Mouse (Mus musculus) gastrocnemius, postnatal 14 days (tissue): ENCODE results near the gene Tll1. TPM values are rescaled to one million over a fixed set of nuclear protein-coding genes. Genes with fewer than 3 reads are reported as not detected.
"Not testable (repeated sequence)": the region's sequence is repeated elsewhere in the genome, so short reads cannot be mapped to it uniquely, and the experiment has no call there.

Experiments
- DNase-seq: peaks from one replicate; pipeline ENCODE4 v3.0.0; 2021; ENCODE audit warnings: mixed read lengths
- intact Hi-C: fragments of 180-260 bp; cut with DNase I; formaldehyde crosslinking; loops from one replicate; pipeline ENCODE4 v1.15.1; 2025; ENCODE audit warnings: low total_unique reads
- total RNA-seq, 2 experiments: library from RNA; stranded (reverse); gene quantifications; 2 replicates each; pipeline ENCODE4 v1.2.3; 2021

The Tll1 gene
- total RNA-seq, 2 experiments from 2014 or later = 2.0 to 2.9 TPM

GRCm38 (mm10) chr8:64136593-64136992, 69.5 kb downstream of the Tll1 start:
- intact Hi-C loops = no loop called here
- DNase-seq = no peak

DNA sequence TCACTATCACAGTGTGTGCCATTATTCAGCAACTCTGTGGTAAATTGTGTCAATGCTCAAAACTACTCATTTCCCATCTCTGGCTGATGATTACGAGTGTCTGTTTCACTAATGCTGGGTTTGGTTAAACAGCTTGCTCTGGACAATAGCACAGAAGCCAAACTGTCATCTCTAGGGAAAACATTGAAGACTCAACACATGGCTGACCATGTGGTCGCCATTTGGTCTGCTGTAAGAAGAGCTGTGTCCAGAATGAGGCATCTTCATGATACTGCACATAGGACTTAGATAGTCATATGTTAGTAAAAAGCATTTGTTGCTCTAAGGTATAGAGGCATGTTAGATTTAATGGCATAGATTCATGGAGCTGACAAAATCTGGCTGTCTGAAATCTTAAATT, 98.9 kb downstream of the Tll1 start:
- intact Hi-C loops = no loop called here
- no peak for DNase-seq

DNA sequence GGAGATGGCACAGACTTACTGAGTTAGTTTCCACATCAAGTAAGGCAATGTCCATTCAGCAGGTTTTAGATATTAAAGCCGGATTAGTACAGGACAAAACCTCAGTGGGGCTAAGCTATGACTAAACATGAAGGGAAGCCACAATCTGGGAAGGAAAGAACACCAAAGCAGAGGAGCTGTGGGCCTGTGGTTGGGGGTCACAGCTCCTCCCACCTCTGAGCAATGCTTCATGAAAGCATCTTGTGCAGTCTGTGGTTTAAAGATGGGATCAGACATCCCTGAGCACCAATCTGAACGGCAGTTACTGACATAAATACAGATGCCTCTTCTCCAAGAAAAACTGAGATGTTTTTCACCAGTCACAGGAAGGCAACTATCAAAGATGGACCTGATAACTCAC, 132.7 kb downstream of the Tll1 start:
- no peak for DNase-seq
- intact Hi-C loops = no loop called here

DNA sequence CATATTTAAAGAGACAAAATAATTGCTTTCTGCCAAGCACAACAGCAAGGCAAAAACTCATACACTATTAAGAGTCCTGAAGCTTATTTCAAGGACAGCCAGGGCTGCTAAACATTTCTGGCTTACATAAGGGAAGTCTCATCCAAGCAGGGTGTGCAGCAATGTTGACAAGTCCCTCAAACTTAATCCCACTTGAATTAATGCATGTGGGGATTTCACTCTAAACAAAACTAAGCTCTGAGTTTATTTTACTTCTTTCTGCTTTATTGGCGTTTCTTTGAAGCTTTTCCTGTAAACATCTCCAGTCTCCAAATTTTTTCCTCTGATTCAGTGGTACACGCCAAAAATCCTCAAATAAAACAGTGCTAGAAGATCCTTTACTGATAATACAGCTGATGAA, 146.2 kb downstream of the Tll1 start:
- no peak for DNase-seq
- intact Hi-C loops = no loop called here

- no peak for DNase-seq
- intact Hi-C loops = no loop called here
These were observed 148.5 kb downstream of the Tll1 start for GRCm38 (mm10) chr8:64057571-64057970.

- no peak for DNase-seq
- intact Hi-C loops = no loop called here
These were observed 157.5 kb downstream of the Tll1 start for GRCm38 (mm10) chr8:64048556-64048955.

- DNase-seq = no peak
- intact Hi-C loops = no loop called here
These were observed 158.0 kb downstream of the Tll1 start for GRCm38 (mm10) chr8:64047963-64048505.

DNA sequence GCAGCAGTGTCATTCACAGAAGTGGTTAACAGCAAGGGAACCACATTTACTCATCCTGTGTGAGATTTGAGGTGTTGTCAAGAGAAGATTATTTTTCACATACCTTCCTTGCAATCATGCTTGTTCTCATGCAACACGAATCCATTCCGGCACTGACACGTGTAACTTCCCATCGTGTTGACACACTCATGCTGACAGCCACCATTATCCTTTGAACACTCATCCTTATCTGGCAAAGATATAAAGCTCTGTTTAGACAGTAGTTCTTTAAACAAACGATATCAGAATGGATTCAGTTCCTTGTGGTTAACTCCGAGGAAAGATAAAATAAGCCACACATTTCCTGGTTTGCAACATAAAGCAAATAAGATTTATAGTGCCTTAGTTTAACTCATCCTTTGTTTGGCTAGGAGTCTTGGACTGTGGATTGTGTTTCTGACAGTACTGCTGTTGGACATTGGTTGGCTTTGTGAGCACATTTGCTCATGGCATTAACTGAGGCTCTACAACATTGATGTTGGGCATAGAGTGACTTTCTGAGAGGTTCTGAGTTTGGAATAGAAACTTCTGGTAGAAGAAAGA, 164.7 kb downstream of the Tll1 start:
- intact Hi-C loops = no loop called here
- no peak for DNase-seq

DNA sequence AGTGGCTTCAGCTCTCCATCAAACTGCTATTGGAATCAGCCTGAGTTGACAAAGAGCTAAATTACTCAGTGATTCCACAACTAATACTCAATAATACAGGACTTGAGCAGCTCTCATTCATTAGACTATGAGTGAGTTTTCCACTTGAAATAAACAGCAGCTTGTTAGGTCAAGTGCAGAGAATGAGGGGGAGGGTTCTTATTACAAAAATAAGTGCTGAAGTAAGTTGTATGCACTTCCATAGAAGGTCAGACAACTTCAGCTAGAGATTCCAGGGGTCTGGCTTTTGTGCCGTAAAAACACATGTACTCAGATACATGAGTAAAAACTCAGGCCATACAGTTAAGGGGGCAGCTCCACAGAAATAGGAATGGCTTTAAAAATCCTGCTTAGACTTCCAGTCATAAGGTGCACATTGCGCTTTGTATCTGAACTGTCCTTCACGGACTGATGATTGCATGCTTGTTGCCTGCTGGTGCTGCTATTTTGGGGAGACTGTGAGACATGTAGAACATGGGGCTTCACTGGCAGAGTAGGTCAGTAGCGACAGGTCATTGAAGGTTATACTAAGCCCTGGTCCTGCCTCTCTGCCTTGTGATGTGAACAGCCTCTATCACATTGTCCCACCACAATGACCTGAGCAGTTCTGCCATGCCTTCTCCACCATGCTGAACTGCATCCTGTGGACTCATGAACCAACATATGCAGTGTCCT, 175.2 kb downstream of the Tll1 start:
- DNase-seq = no peak
- intact Hi-C loops = no loop called here

- DNase-seq = no peak
- intact Hi-C loops = no loop called here
These were observed 176.0 kb downstream of the Tll1 start for GRCm38 (mm10) chr8:64030081-64030480.

GRCm38 (mm10) chr8:64029525-64029924, 176.5 kb downstream of the Tll1 start:
- intact Hi-C loops = no loop called here
- no peak for DNase-seq

DNA sequence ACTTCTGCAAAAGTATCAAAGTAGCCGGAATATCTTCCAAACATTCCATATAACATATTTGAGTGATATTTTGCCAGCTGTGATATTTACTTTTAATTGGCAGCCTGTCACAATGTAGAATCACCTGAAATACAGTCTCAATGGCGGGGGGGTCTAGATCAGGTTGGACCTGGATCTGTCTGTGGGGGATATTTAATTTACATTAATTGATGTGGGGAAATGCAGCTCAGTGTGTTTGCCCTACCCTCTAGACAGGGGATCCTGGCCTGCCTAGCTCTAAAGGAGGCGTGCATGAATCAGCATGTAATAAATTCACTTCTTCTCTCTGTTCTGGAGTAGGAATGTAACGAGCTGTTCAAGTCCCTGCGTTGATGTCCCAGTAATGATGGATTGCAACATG, 181.7 kb downstream of the Tll1 start:
- DNase-seq = no peak
- intact Hi-C loops = loop anchor here (5.0 kb wide), 1 partner anchor 523 kb away; no protein-coding TSS in a partner anchor

GRCm38 (mm10) chr8:64023579-64023978, 182.5 kb downstream of the Tll1 start:
- DNase-seq = no peak
- intact Hi-C loops = loop anchor here (5.0 kb wide), 1 partner anchor 524 kb away; no protein-coding TSS in a partner anchor

DNA sequence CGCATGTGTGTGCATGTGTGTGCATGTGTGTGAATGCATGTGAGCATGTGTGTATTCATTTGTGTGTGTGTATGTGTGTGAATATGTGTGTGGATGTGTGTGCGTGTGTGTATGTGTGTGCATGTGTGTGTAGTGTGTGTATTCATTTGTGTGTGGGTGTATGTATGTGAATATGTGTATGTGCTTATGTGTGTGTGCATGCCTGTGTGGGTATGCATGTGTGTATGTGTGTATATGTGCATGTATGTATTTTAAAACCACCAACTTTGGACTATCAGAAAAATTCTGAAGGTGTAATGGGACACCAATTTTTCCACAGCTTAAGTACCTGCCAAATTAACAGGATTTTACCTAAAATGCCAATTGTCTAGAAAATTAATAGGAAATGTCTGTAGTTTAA, 183.0 kb downstream of the Tll1 start:
- DNase-seq = no peak
- intact Hi-C loops = loop anchor here (5.0 kb wide), 1 partner anchor 524 kb away; no protein-coding TSS in a partner anchor

DNA sequence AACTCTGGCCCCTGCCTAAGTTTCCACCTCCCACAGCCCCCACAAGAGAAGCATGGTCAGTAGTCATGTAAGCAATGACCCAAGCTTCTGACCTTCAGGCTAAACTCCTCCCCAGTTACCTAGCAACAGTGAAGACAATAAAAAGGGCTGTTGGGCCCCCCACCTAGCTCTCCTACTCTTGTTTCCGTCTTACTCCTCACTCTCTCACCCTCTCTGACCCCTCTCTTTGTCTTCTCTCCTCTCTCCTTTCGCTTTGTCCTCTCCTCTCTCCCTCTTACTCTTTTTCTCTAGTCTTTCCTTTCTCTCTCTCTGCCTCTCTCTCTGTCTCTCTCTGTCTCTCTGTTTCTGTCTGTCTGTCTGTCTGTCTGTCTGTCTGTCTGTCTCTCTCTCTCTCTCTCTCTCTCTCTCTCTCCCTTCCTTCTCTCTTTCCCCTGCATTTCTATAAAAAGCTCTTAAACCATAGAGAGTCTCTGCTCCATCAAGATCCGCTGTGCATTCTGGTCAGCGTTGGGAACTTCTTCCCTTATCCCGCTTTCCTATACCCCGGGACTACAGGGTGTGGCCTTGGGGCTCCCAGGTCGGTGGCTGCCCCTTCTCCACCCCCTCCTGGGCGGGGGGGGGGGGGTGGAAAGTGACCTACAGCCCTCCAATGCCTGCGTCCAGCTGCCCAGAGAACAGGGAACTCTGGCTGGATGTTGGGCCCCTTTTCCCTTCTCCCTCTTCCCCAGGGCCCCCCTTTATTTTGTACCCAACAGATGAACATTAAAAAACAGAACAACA, 235.3 kb downstream of the Tll1 start:
- DNase-seq, intact Hi-C loops: not testable (repeated sequence)
